Mouse (Mus musculus): ENCODE data around the gene Ptger4. TPM values are rescaled to one million over a fixed set of nuclear protein-coding genes. Genes with fewer than 3 reads are reported as not detected.

Gene Ptger4
- total and polyA plus RNA-seq, 2 experiments from 2014 or later = 3.0 to 5.0 TPM

DNA sequence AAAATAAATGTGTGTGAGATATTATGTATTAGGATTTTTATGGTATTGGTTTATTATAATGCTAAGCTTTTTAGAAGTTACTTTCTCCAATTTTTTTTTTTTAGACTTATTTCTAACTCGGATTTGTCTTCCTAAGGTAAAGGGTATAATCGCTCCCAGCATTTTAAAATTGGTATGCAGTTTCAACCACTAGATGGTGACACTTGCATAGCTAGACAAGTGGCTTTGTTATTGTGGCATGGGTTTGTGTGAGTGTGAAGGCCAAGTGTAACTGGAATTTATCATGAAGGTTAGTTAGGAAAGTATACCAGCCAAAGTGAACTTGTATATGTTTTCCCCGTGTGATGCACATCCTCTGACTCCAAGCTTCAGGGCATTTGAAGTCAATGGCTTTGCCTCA, 50.2 kb downstream of the Ptger4 start:
- DNase-seq (ENCODE audit: low spot score) = peak; percentile 29
- H3K27ac ChIP-seq (ENCODE audit: low read depth) = no peak overlapping the region
- H3K4me2 ChIP-seq (ENCODE audit: low read depth, low read length) = no peak overlapping the region
- H3K36me3 ChIP-seq (replicated peaks; ENCODE audit: control insufficient read depth, insufficient read depth, low read length) = peaks cover 29% of the 10 kb centered on the region
- no peak for TF ChIP-seq EP300 (IDR thresholded peaks at IDR 0.05; ENCODE audit: low read depth)
- peak; percentile 79 for TF ChIP-seq CTCF (IDR thresholded peaks at IDR 0.05; ENCODE audit: low read depth)
- ATAC-seq (ENCODE audit: insufficient read depth, low read depth) = no peak
- 67% methylated on average over 3 of the region's 3 CpGs for WGBS
- no peaks in the 10 kb centered on the region for H3K9me3 ChIP-seq (replicated peaks; ENCODE audit: control insufficient read depth, low read length)
- H3K9ac ChIP-seq (replicated peaks; ENCODE audit: low read depth, low read length) = no peak overlapping the region
- peaks cover 16% of the 10 kb centered on the region for H3K4me1 ChIP-seq (ENCODE audit: control insufficient read depth, insufficient read depth)
- H3K27me3 ChIP-seq (ENCODE audit: control insufficient read depth, insufficient read depth, low read length) = no peaks in the 10 kb centered on the region
- no peak overlapping the region for H3K4me3 ChIP-seq (ENCODE audit: low read depth, low read length)

DNA sequence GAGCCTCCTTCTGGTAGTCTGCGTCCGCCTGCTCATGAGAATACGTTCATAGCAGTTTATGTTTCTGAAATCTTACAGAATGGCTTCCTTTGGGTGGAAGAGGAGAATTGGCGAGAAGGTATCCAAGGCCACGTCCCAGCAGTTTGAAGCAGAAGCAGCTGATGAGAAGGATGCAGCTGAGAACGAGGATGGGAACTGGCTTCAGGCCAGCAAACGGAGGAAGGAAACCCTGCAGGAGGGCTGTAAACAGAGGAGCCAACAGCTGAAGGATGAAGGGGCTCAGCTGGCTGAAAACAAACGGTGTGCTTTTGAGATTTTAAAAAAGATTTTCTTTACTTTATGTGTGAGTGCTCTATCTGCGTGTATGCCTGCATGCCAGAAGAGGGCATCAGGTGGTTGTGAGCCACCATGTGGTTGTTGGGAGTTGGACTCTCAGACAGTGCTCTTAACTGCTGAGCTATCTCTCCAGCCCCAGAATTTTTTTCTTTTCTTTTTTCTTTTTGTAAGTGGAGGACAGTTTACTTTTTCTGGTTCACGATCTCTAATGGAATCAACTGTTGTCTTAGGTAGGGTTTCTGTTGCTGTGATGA, 54.4 kb downstream of the Ptger4 start:
- no peak for ATAC-seq (ENCODE audit: insufficient read depth, low read depth)
- no peak overlapping the region for H3K4me2 ChIP-seq (ENCODE audit: low read depth, low read length)
- peaks cover 12% of the 10 kb centered on the region; the same call in 1 of the 2 replicates for H3K4me1 ChIP-seq (ENCODE audit: control insufficient read depth, insufficient read depth)
- 56% methylated on average over 10 of the region's 10 CpGs for WGBS
- no peak for TF ChIP-seq EP300 (IDR thresholded peaks at IDR 0.05; ENCODE audit: low read depth)
- no peak for TF ChIP-seq CTCF (IDR thresholded peaks at IDR 0.05; ENCODE audit: low read depth)
- no peak overlapping the region for H3K27ac ChIP-seq (ENCODE audit: low read depth)
- no peak for DNase-seq (ENCODE audit: low spot score)
- H3K9me3 ChIP-seq (replicated peaks; ENCODE audit: control insufficient read depth, low read length) = no peaks in the 10 kb centered on the region
- H3K27me3 ChIP-seq (ENCODE audit: control insufficient read depth, insufficient read depth, low read length) = no peaks in the 10 kb centered on the region
- no peak overlapping the region for H3K9ac ChIP-seq (replicated peaks; ENCODE audit: low read depth, low read length)
- peaks cover 28% of the 10 kb centered on the region for H3K36me3 ChIP-seq (replicated peaks; ENCODE audit: control insufficient read depth, insufficient read depth, low read length)
- H3K4me3 ChIP-seq (ENCODE audit: low read depth, low read length) = no peak overlapping the region

DNA sequence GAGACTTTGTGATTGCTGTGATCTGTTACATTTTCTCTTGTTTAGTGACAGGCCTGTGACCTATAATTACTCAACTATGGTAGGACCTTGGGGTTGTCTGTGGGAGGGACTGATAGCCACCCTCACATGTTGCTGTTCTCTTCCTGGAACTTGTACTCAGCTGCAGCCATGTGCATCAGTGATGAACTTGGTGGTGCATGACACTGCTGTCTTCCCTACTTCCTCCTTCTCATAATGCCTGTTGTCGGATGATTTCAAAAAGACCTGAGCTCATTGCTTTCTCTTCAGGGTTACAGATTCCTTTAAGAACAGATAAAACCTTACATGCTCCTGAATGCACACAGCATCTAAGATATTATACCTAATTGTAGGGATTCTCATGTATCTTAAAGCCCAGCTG, 56.0 kb downstream of the Ptger4 start:
- Histone ChIP-seq H3K4me3 (ENCODE audit: low read depth, low read length) (no peak overlapping the region), H3K9me3 (replicated peaks; ENCODE audit: control insufficient read depth, low read length) (no peaks in the 10 kb centered on the region), H3K36me3 (replicated peaks; ENCODE audit: control insufficient read depth, insufficient read depth, low read length) (peaks cover 23% of the 10 kb centered on the region), H3K4me1 (ENCODE audit: control insufficient read depth, insufficient read depth) (peaks cover 12% of the 10 kb centered on the region; the same call in 1 of the 2 replicates), H3K27me3 (ENCODE audit: control insufficient read depth, insufficient read depth, low read length) (no peaks in the 10 kb centered on the region), H3K9ac (replicated peaks; ENCODE audit: low read depth, low read length) (no peak overlapping the region), H3K27ac (ENCODE audit: low read depth) (no peak overlapping the region), H3K4me2 (ENCODE audit: low read depth, low read length) (no peak overlapping the region)
- no peak for DNase-seq (ENCODE audit: low spot score)
- ATAC-seq (ENCODE audit: insufficient read depth, low read depth) = no peak
- TF ChIP-seq EP300 (IDR thresholded peaks at IDR 0.05; ENCODE audit: low read depth) (no peak), CTCF (IDR thresholded peaks at IDR 0.05; ENCODE audit: low read depth) (no peak)
- WGBS = 82% methylated on average over 1 of the region's 1 CpGs

DNA sequence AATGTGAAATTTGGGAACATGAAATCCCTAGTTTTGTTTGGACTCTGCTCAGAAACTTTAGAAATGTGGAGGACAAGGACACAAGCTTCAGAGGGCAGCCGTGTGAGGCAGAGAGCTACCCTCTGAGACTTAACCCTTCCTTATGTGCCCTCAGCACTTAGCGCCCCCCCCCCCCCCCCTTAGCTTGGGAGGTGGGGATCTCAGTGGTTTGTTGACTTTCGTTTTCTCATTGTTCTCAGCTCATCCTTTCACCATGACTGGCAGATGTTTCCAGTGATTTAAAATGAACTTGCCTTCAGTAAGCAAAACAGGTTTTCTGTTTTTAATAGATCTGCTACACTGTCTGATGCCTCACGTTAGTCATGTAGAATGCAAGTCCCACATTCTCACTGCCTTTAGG, 56.9 kb downstream of the Ptger4 start:
- ATAC-seq (ENCODE audit: insufficient read depth, low read depth) (no peak), DNase-seq (ENCODE audit: low spot score) (no peak)
- H3K4me2 ChIP-seq (ENCODE audit: low read depth, low read length) = no peak overlapping the region
- H3K27me3 ChIP-seq (ENCODE audit: control insufficient read depth, insufficient read depth, low read length) = no peaks in the 10 kb centered on the region
- H3K36me3 ChIP-seq (replicated peaks; ENCODE audit: control insufficient read depth, insufficient read depth, low read length) = peaks cover 23% of the 10 kb centered on the region
- H3K4me1 ChIP-seq (ENCODE audit: control insufficient read depth, insufficient read depth) = peaks cover 12% of the 10 kb centered on the region; the same call in 1 of the 2 replicates
- no peaks in the 10 kb centered on the region for H3K9me3 ChIP-seq (replicated peaks; ENCODE audit: control insufficient read depth, low read length)
- H3K9ac ChIP-seq (replicated peaks; ENCODE audit: low read depth, low read length) = no peak overlapping the region
- H3K27ac ChIP-seq (ENCODE audit: low read depth) = no peak overlapping the region
- no peak overlapping the region for H3K4me3 ChIP-seq (ENCODE audit: low read depth, low read length)
- TF ChIP-seq CTCF (IDR thresholded peaks at IDR 0.05; ENCODE audit: low read depth) (no peak), EP300 (IDR thresholded peaks at IDR 0.05; ENCODE audit: low read depth) (no peak)
- 52% methylated on average over 3 of the region's 4 CpGs for WGBS

- Histone ChIP-seq H3K4me1 (ENCODE audit: control insufficient read depth, insufficient read depth) (peaks cover 12% of the 10 kb centered on the region; the same call in 1 of the 2 replicates), H3K36me3 (replicated peaks; ENCODE audit: control insufficient read depth, insufficient read depth, low read length) (peaks cover 18% of the 10 kb centered on the region), H3K9me3 (replicated peaks; ENCODE audit: control insufficient read depth, low read length) (no peaks in the 10 kb centered on the region), H3K4me3 (ENCODE audit: low read depth, low read length) (peak overlapping the region; percentile 94), H3K27me3 (ENCODE audit: control insufficient read depth, insufficient read depth, low read length) (no peaks in the 10 kb centered on the region), H3K9ac (replicated peaks; ENCODE audit: low read depth, low read length) (peak overlapping the region; percentile 85), H3K27ac (ENCODE audit: low read depth) (peak overlapping the region; percentile 82), H3K4me2 (ENCODE audit: low read depth, low read length) (peak overlapping the region; percentile 80)
- TF ChIP-seq EP300 (IDR thresholded peaks at IDR 0.05; ENCODE audit: low read depth) (no peak), CTCF (IDR thresholded peaks at IDR 0.05; ENCODE audit: low read depth) (no peak)
- ATAC-seq (ENCODE audit: insufficient read depth, low read depth) (no peak), DNase-seq (ENCODE audit: low spot score) (no peak)
- WGBS = 33% methylated on average over 10 of the region's 10 CpGs
These were observed 57.7 kb downstream of the Ptger4 start for GRCm38 (mm10) chr15:5186293-5186675.

Data from heart, postnatal 0 days (tissue).